Mouse (Mus musculus): Measurements from ENCODE around the gene Tiam2.

The Tiam2 gene

DNA sequence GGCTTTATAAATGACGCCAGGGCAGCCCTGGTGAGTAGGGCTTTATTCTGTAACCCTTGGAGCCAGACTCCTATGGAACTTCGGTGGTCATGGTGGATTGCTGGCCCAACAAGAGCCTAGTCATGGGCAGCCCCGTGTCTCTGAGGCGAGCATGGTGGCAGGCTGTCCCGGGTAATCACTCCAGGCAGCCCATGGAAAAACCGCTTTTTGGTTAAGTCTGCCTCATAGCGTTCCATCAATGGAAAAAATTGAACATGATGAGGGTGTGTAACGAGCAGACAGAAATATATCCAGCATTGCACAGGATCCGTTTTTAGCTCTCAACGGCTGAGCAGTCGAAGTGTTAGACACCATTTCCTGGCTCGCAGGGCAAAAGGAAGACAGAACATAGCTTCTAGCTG, 70.5 kb downstream of the Tiam2 start:
- DNase-seq (ENCODE audit: low spot score) = no peak

DNA sequence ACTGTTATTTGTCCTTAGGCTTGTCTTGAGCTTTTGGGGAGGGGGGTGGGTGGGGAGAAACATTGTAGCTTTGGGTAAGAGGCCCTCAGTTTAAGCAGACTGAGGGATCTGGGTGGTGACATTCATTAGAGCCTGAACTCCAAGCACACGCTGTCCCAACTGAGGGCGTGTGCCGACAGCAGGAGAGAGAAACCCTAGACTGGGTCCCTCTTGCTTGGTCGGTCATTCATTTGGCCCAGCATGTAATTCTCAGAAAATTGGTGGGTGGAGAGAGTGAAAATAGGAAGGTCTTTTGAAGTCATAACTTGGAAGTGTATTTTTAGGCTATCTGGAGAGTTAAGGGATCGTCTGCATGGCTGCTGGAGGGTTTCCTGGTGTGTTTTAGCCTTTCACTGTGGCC, 71.5 kb downstream of the Tiam2 start:
- DNase-seq (ENCODE audit: low spot score) = no peak

DNA sequence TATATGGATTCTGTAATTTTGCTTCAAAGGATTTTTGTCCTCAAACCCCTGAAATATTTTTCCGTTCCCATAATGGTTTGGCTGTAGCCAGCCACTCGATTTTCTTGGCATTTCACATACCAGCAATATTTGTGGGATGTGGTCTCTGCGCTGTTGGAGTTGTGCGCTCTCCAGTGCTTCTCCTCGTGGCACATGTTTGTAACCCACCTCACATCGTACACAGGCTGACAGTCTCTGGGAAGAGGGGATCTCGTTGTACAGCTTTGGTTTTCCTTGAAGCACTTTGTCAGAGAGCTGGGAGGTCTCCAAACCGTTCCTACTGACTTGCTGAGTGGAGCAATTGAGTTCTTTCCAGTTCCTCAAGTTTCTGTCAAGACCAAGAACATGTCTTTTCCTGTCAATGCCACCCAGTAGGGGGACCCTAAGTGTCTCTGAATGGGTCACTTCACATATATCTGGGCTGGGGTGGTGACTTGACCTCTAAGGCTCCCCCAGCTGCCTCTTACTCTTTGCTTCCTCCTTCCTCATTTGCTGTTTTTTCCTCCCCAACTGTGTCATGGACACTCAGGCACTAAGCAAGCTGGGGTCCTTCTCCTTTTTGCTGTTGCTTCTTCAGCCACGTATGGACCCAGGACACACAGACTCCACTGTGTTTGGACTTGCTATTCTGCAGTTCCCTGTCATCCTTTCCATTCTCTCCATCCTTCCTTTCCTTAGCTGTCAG, 79.1 kb downstream of the Tiam2 start:
- DNase-seq (ENCODE audit: low spot score) = no peak

DNA sequence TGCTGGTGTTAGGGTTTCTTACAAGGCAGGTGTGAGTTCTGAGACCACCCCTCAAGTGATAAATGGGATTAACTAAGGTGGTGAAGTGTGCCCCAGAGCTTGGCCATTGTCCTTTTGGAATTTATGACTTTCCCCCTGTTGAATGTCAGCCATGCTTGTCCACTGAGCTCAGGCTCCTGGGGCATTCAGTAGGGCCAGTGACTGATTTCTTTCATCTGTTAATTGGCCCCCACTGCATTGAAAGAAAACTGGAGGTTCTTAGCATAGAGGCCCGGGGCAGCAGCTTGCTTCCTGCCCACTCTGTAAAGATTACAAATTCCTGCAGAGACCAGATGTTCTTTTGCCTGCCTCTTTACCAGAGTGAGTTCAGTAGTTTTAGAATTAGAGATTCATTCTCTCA, 80.7 kb downstream of the Tiam2 start:
- no peak for DNase-seq (ENCODE audit: low spot score)

DNA sequence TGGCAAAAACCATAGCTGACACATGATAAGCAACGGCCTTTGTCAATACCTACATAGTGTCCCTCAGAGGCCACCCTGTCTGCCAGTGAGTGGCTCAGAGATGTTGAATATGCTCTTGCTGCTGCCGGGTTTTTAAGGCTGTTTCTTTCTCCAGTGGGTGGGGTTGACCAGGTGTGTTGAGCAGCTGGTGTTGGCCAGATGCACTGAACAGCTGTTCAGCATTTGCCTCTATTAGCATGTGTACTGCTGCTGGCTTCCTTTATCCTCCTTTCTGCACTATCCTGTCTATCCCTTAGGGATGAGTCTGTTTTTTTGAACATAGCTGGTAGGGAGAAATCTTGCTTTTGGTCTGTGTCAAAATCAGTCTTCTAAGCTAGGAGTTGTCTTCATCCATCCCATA, 83.9 kb downstream of the Tiam2 start:
- DNase-seq (ENCODE audit: low spot score) = no peak

DNA sequence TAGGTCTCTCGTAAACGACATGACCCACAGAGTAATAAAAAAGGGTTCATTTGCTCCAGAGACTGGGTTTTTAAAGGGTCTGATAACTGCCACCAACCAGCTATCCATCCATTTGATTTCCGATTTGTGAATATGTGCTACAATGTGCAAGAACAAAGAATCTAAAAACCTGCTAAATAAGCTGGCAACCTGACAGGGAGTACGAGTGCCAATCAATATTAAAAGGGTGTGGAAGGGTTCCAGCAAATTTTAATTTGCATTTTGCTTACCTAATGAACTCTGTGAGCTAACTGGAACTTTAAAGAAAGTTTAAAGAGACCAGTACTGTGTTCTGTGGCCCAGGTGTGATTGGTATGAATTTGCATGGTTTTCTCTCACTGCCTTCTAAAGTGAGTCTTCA, 86.4 kb downstream of the Tiam2 start:
- DNase-seq (ENCODE audit: low spot score) = no peak

DNA sequence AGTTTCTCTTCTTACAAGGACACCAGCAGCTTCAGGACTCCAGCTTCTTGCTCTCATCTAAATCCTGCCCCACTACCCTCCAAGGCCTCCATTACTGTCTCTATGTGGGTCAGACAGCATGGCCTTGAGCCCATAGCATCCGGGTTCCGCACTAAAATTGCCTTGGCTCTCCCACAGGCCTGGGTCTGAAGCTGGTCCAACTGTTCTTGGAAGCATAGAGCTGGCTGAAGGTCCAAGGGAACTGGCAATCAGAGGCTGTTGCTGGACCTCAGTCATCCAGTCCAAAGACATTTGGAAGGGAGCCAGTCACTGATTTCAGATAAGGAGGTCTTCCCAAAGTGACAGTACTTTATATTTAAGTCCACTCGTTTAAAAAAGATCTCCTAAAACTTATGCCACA, 89.2 kb downstream of the Tiam2 start:
- DNase-seq (ENCODE audit: low spot score) = no peak

DNA sequence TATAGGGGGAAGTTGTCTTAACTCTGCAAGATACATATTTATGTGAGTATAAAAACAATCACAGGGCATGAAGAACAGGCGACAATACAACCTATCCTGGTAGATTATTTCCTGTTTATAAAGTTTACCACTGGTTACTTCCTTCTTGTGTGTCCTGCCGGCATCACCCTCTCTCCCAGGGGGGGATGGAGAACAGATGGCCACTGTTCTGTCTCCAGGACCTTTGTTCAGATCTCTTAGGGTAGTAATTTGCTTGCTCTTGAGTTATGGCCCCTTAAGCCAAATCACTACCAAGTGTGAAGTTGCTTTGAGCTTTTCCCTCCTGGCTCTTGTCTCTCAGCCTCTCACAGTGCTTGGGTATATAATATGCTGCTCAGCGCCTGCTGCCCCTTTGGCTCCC, 90.0 kb downstream of the Tiam2 start:
- DNase-seq (ENCODE audit: low spot score) = no peak

DNA sequence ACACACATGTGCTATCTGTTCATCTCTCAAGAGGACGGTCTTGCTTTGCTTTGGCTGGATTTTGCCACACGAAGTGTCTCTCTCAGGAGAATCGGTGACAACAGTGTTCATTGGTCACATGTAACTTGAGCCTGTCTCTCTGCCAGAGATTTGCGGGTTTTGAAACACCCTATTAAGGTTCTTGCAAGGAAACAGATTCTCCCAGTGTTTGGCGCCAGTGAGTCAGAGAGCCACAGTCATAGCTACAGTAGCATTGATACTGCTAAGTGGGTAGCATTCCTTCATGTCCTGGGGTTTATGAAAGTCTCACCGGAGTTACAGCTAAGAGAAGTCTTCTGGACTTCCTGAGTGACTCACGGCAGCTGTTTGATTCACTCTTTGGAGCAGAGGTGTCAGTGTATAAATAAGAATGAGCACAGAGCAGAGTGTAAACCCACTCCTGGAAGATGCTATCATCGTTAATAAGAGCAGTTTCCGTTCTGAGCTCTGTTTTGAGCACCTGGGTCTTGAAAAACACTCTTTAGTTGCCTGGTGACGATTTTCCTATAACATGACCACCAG, 93.1 kb downstream of the Tiam2 start:
- DNase-seq (ENCODE audit: low spot score) = no peak

DNA sequence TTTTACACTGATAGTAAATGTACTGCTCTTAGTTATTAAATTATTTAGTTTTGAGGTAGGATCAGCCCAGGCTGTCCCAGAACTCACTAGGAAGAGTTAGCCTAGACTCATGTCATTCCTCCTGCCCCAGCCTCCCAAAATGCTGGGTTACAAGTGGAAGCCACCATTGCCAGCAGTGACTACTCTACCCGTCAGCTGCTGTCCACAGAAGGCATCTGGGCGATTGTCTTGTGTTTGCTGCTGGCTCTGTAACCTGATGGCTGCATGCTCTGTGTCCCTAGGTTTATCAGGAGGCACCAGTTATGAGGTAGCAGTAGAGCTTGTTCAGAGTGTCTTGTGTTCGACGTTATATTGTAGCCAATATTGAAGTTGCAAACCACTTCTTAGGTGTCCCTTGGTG, 93.8 kb downstream of the Tiam2 start:
- DNase-seq (ENCODE audit: low spot score) = no peak

DNA sequence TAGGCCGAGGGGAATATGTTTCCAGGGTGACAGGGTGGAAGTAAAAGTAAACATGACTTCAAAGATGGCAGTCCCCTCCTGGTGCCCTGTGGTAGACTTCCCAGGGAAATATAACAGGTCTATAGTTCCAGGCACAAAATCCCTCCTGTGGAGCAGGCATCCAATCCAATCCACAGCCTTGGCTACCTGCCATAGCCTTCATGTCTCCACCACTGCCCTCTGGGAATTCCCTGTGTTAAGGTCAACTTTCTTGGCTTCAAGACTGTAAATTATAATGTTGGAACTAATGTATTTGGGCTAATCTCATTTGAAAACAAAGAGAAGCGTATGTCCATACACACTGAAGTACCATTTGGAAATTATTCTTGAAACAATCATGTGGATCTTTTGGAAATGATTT, 97.0 kb downstream of the Tiam2 start:
- no peak for DNase-seq (ENCODE audit: low spot score)

DNA sequence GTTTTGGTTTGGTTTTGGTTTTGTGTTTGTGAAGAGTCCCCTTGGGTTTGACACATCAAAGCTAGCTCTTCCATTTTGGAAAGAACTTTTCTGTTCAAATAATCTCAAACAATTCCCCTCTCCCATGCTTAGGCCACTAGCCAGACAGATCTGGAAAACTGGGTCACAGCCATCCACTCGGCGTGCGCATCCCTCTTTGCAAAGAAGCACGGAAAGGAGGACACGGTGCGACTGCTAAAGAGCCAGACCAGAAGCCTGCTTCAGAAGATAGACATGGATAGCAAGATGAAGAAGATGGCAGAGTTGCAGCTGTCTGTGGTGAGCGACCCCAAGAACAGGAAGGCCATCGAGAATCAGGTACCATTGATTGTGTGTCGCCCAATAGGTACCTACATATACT, 102.3 kb downstream of the Tiam2 start:
- no peak for DNase-seq (ENCODE audit: low spot score)

DNA sequence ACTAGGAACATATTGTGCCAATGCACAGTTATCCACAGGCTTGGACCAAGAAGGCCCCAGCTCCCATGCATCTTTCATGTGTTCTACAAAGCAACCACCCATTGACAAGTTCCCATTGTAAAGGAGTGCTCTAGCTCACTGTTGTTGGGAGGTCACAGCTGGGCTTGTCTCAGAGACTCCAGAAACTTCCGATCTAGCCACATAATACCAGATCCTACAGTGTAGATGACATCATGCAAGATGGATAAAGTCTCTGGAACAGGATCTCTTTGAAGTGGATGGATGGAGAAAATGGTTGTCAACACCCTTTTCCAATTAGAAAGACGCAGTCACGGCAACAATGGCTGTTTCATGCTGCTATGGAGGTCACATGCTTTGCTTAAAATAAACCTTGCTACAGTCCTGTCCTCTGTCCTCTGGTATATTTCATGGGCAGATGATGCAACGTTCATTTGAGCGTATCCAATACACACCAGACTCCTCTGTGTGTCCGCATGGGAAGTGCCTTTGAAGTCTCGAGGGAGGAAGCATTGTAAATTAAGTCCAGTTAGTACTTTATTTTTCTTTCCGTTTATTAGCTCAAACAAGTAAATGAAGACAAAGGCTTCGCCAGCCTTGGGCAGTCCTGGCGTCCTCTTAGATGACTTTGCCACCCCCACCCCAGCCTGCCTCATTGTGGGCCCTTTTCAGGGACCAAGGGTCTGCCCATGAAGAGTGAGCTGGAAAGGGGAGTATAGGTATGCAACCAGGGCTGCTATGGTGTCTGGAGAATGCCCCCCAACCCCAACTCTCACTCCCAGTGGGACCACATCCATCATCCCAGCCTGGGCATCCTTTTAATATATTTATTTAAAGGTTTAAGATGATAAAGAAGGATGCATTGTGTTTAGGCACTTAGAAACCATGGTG, 106.5 kb downstream of the Tiam2 start:
- DNase-seq (ENCODE audit: low spot score) = no peak

DNA sequence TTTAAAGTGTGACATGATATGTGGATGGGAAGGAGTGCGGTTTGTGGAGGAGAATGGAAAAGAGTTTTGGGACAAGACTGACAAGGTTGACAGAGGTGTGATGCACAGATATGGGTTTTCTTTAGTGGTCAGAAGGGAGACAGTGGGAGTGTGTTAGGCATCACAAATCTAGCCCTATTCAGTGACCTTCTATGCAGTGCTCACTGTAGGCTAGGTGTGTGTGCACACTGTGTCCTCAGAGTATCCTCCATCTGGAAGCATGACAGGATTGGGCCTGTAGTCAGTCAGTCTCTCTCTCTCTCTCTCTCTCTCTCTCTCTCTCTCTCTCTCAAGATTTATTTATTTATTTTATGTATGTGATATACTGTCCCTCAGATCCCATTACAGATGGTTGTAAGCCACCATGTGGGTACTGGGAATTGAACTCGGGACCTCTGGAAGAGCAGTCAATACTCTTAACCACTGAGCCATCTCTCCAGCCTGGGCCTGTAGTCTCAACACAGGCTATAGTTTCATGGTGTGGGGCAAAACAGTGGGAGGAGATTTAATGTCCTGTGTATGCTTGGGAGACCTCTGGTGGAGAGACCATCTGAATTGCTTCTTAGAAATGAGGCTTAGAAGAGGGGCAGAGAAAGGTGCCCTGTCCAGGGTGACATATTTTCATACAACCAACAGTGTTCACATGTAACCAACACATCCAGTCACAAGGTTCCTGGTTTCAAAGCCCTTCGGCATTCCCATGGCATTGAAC, 107.3 kb downstream of the Tiam2 start:
- no peak for DNase-seq (ENCODE audit: low spot score)

DNA sequence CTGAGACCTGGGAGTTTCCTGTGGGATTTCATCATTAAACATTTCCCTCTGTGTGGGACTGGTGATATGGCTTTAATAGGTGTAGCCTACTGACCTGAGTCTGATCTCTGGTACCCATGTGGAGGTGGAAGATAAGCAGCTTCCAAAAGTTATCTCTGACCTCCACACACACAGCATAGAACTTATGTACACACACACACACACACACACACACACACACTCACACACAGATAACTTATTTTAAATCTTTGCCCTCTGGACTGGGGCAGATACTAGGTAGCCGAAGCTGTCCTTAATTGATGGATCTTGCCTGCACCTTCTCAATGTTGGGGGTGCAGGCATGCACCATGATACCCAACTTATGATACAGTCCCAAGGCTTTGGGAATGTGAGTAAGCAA, 108.9 kb downstream of the Tiam2 start:
- no peak for DNase-seq (ENCODE audit: low spot score)

DNA sequence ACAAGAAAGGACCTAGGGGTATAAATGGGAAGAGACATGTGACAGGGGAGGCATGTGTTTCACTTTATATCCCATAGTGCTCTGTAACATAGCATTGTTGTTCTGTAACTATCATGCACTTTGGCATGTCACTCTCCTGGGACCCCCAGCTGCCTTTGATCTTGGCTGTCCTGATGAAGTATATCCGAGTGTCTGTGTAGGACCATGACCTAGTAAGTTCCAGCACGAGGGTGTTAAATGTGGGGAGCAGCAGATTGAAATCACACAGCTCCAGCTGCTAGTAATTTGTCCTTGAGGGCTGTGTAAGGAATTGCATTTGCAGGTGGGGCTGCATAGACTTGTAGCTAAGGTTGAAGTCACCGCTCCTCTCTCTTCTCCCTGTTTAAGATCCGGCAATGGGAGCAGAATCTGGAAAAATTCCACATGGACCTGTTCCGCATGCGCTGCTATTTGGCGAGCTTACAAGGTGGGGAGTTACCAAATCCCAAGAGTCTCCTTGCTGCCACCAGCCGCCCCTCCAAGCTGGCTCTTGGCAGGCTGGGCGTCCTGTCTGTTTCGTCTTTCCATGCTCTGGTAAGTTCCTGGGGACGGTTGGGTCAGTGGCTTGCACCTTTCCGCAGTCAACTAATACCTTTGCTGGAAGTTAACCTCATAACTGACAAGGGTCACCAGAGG, 110.6 kb downstream of the Tiam2 start:
- no peak for DNase-seq (ENCODE audit: low spot score)

DNA sequence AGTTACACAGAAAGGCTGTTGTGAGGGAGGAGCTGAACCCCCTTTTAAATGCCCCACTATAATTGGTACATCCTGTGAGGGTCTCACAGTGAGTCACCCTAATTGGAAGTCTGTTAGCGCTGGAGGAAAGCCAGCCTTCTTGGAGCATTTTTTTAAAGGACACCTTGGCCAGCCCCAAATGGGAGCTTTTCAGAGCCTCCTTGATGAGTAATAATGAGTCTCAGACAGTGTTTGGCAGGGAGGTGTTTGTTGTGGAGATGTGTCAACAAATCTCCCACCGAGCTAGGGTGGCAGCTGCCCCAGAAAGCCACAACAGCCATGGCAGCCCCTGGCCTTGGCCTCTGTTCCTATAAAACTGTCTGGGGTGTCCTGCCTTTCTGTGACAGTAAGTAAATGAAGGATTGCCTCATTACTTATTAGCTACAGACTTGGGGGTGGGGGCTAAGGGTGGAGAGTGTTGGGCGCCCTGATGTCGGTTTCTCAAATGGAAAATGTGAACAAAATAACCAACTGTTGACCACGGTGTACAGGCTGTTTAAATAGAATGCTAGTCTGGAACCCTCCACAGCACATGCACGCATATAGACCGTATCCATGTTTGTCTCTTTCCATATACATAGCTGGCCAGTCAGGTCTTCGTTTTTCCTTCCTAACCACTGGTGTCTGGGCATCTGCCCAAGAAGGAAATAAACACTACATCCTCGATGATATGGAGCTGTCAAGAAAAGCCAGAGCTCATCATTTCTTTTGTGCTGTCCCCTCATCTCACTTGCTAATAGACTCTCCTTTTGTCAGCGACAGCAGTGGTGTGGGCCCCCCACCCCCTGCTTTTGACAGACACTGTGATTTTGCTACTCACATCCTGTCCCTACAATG, 116.4 kb downstream of the Tiam2 start:
- no peak for DNase-seq (ENCODE audit: low spot score)

DNA sequence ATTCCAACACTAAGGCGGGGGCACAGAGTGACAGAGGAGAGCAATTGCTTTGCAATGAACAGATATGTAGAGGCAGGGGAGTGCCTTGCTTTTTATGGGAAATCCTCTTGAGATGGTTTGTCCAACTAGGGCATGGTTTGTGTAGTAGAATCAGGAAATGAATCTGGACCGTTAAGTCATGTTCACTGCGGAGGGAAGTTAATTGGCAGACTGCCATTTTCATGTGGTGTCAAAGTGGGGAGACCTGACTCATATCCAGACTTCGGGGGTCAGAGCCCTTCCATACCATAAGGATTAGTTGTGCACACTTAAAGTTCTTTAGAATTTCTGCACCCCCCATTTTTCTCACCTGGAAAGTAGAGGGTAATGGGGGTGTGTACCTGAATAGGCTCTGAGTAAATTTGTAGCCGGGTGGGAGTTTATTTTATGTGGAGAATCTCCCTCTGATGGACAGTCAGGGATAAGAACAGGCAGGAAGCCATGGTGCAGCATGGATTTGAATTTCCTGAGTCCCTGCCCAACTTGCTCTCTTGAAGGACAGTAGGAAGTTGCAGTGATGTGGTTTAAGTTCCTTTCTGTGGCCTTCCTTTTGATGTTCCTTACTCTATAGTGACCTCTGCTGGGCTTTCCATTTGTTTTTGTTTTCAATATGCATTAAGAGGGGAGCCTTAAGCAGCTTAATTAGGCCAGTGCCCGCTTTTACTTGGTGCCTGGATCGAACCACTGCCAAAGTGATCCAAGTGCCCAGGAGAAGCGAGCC, 120.0 kb downstream of the Tiam2 start:
- no peak for DNase-seq (ENCODE audit: low spot score)

DNA sequence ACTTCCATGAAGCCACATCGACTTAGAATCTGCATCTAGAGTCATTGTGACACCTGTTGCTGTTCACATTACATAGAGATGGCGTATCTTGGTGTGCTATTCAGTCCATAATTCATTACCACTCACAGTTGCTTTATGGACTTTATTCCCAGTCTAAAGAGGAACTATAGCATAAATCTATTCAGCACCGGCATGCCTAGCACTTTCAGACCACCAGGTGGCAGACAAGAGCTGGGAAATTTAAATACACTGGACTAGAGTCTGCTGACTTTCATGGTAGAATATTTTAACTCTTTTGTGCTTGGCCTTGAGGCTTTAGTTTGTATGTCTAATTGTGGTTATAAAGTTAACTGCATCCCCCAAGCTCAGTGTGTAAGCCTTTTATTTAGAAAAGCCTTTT, 122.4 kb downstream of the Tiam2 start:
- peak; percentile 64 for DNase-seq (ENCODE audit: low spot score)

DNA sequence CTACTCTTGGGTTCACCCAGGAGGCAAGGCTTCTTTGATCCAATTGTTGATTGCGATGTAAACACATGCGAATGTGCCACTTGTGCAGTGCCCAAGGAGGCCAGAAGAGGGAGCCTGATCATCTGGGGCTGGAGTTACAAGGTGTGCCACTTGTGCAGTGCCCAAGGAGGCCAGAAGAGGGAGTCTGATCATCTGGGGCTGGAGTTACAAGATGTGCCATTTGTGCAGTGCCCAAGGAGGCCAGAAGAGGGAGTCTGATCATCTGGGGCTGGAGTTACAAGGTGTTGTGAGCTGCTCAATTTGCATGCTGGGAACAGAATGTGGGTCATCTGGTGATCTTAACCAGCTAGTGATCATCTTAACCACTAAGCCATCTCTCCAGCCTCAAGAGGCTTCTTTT, 124.7 kb downstream of the Tiam2 start:
- DNase-seq (ENCODE audit: low spot score) = peak; percentile 55
